Mouse (Mus musculus) gastrocnemius, postnatal 14 days (tissue): ENCODE data around the gene Fra10ac1. TPM values are rescaled to one million over a fixed set of nuclear protein-coding genes. Genes with fewer than 3 reads are reported as not detected.

Experiments
- DNase-seq: peaks from one replicate; pipeline ENCODE4 v3.0.0; 2021; ENCODE audit warnings: mixed read lengths
- intact Hi-C: fragments of 180-260 bp; cut with DNase I; formaldehyde crosslinking; loops from one replicate; pipeline ENCODE4 v1.15.1; 2025; ENCODE audit warnings: low total_unique reads
- long read RNA-seq, 2 experiments: library from polyadenylated mRNA; stranded (forward); transcript quantifications; one replicate each; pipeline ENCODE4 v2.0.0; 2021
- total RNA-seq, 2 experiments: library from RNA; stranded (reverse); gene quantifications; 2 replicates each; pipeline ENCODE4 v1.2.3; 2021

The Fra10ac1 gene
- total RNA-seq: 10 to 100 TPM in 1 of 2 experiments, 1 to 10 TPM in 1; 8.1 to 10.8 TPM
- long read RNA-seq, experiment 1, transcript Fra10ac1-201 (14 exons, 1,402 nt): major isoform, 19 of 21 reads
- long read RNA-seq, experiment 1, partial matches to known transcripts: 1 of 21 reads
- long read RNA-seq, experiment 1, other reads (novel, unspliced or antisense): 1 of 21 reads
- long read RNA-seq, experiment 2, transcript Fra10ac1-201 (14 exons, 1,402 nt): major isoform, 17 of 25 reads
- long read RNA-seq, experiment 2, partial matches to known transcripts: 3 of 25 reads
- long read RNA-seq, experiment 2, other reads (novel, unspliced or antisense): 5 of 25 reads

- DNase-seq: peak; percentile 92
- intact Hi-C loops: no loop called here
These were observed at the start of gene Fra10ac1 for GRCm38 (mm10) chr19:38223905-38224684. TSS of gene Fra10ac1 (minus strand) at chr19:38224156.

GRCm38 (mm10) chr19:38271071-38271470 lies 47.1 kb upstream of the Fra10ac1 start:
- intact Hi-C loops: no loop called here
- DNase-seq: no peak

- DNase-seq: no peak
- intact Hi-C loops: no loop called here
These were observed 43.5 kb upstream of the Fra10ac1 start for GRCm38 (mm10) chr19:38267469-38267868.

- no peak for DNase-seq
- intact Hi-C loops: no loop called here
These were observed 41.8 kb upstream of the Fra10ac1 start for GRCm38 (mm10) chr19:38265767-38266166.

- DNase-seq: no peak
- intact Hi-C loops: no loop called here
These were observed 40.8 kb upstream of the Fra10ac1 start, which contains the start of gene Lgi1 for GRCm38 (mm10) chr19:38264505-38265500. TSS of gene Lgi1 (plus strand) at chr19:38264536.

GRCm38 (mm10) chr19:38263829-38264504 lies 40.0 kb upstream of the Fra10ac1 start:
- DNase-seq: peak; percentile 38
- intact Hi-C loops: no loop called here

- intact Hi-C loops: no loop called here
- no peak for DNase-seq
These were observed 37.4 kb upstream of the Fra10ac1 start for GRCm38 (mm10) chr19:38261351-38261750.

GRCm38 (mm10) chr19:38260346-38260745 lies 36.4 kb upstream of the Fra10ac1 start:
- DNase-seq: no peak

GRCm38 (mm10) chr19:38259436-38259835 lies 35.5 kb upstream of the Fra10ac1 start:
- no peak for DNase-seq
- intact Hi-C loops: loop anchor here (10.0 kb wide), 1 partner anchor 65 kb away; no protein-coding TSS in a partner anchor

More at GRCm38 (mm10) chr19:38260346-38260745, 36.4 kb upstream of the Fra10ac1 start:
- intact Hi-C loops: no loop called here

GRCm38 (mm10) chr19:38258651-38259065 lies 34.7 kb upstream of the Fra10ac1 start:
- intact Hi-C loops: loop anchor here (10.0 kb wide), 1 partner anchor 66 kb away; no protein-coding TSS in a partner anchor
- DNase-seq: no peak

GRCm38 (mm10) chr19:38253796-38254195 lies 29.8 kb upstream of the Fra10ac1 start:
- intact Hi-C loops: loop anchor here (5.0 to 10.0 kb wide), 2 partner anchors 71 to 99 kb away; no protein-coding TSS in a partner anchor
- peak; percentile 26 for DNase-seq

- no peak for DNase-seq
- intact Hi-C loops: loop anchor here (5.0 to 10.0 kb wide), 2 partner anchors 75 to 103 kb away; no protein-coding TSS in a partner anchor
These were observed 25.7 kb upstream of the Fra10ac1 start for GRCm38 (mm10) chr19:38249627-38250026.

GRCm38 (mm10) chr19:38246177-38246622 lies 22.2 kb upstream of the Fra10ac1 start:
- intact Hi-C loops: no loop called here
- DNase-seq: no peak

GRCm38 (mm10) chr19:38245361-38246176 lies 21.6 kb upstream of the Fra10ac1 start:
- intact Hi-C loops: no loop called here

GRCm38 (mm10) chr19:38244748-38245147 lies 20.8 kb upstream of the Fra10ac1 start:
- intact Hi-C loops: no loop called here

More at GRCm38 (mm10) chr19:38245361-38246176, 21.6 kb upstream of the Fra10ac1 start:
- no peak for DNase-seq

GRCm38 (mm10) chr19:38242314-38242852 lies 18.4 kb upstream of the Fra10ac1 start:
- intact Hi-C loops: no loop called here
- DNase-seq: no peak

More at GRCm38 (mm10) chr19:38244748-38245147, 20.8 kb upstream of the Fra10ac1 start:
- no peak for DNase-seq

GRCm38 (mm10) chr19:38238213-38238951 lies 14.4 kb upstream of the Fra10ac1 start:
- no peak for DNase-seq
- intact Hi-C loops: no loop called here
